Mouse (Mus musculus) ovary, adult 18-20 months (tissue): Measurements from ENCODE around the gene Gcnt2.
"Not testable (repeated sequence)": the region's sequence is repeated elsewhere in the genome, so short reads cannot be mapped to it uniquely, and the experiment has no call there.

ENCODE experiments used
- DNase-seq: peaks from one replicate; pipeline ENCODE4 v3.0.0; 2022; ENCODE audit warnings: low spot score, mixed read lengths

Gcnt2 gene

GRCm38 (mm10) chr13:40874021-40874420, 14.5 kb downstream of the Gcnt2 start:
- no peak for DNase-seq

- DNase-seq, result no peak
These were observed 15.9 kb downstream of the Gcnt2 start for GRCm38 (mm10) chr13:40875415-40875814.

- no peak for DNase-seq
These were observed 18.0 kb downstream of the Gcnt2 start for GRCm38 (mm10) chr13:40877589-40877988.

- DNase-seq, result no peak
These were observed 21.0 kb downstream of the Gcnt2 start for GRCm38 (mm10) chr13:40880557-40880956.

GRCm38 (mm10) chr13:40882606-40883005, 23.1 kb downstream of the Gcnt2 start:
- no peak for DNase-seq

GRCm38 (mm10) chr13:40883903-40884302, 24.3 kb downstream of the Gcnt2 start:
- DNase-seq, result no peak

GRCm38 (mm10) chr13:40884878-40885277, 25.3 kb downstream of the Gcnt2 start:
- DNase-seq, result no peak

- no peak for DNase-seq
These were observed 26.5 kb downstream of the Gcnt2 start for GRCm38 (mm10) chr13:40885935-40886642.

- no peak for DNase-seq
These were observed 27.3 kb downstream of the Gcnt2 start for GRCm38 (mm10) chr13:40886643-40887381.

- no peak for DNase-seq
These were observed 31.0 kb downstream of the Gcnt2 start for GRCm38 (mm10) chr13:40890595-40890994.

- not testable (repeated sequence) for DNase-seq
These were observed 31.8 kb downstream of the Gcnt2 start for GRCm38 (mm10) chr13:40891369-40891768.

- DNase-seq, result no peak
These were observed 32.5 kb downstream of the Gcnt2 start for GRCm38 (mm10) chr13:40892043-40892442.

GRCm38 (mm10) chr13:40892547-40892946, 33.0 kb downstream of the Gcnt2 start:
- DNase-seq, result no peak

- DNase-seq, result no peak
These were observed 34.0 kb downstream of the Gcnt2 start for GRCm38 (mm10) chr13:40893573-40893972.

GRCm38 (mm10) chr13:40898049-40898690, 38.6 kb downstream of the Gcnt2 start:
- DNase-seq, result not testable (repeated sequence)

- DNase-seq, result no peak
These were observed 39.1 kb downstream of the Gcnt2 start for GRCm38 (mm10) chr13:40898698-40899097.

GRCm38 (mm10) chr13:40899349-40899993, 39.9 kb downstream of the Gcnt2 start:
- no peak for DNase-seq

- DNase-seq, result no peak
These were observed 40.7 kb downstream of the Gcnt2 start for GRCm38 (mm10) chr13:40899994-40900970.

GRCm38 (mm10) chr13:40901263-40901662, 41.7 kb downstream of the Gcnt2 start:
- DNase-seq, result no peak

- no peak for DNase-seq
These were observed 42.4 kb downstream of the Gcnt2 start for GRCm38 (mm10) chr13:40901831-40902459.

- DNase-seq, result no peak
These were observed 44.5 kb downstream of the Gcnt2 start for GRCm38 (mm10) chr13:40904080-40904479.
